Mouse (Mus musculus) left cerebral cortex, postnatal 25 days (tissue): ENCODE data around the gene Gstt4. TPM values are rescaled to one million over a fixed set of nuclear protein-coding genes. Genes with fewer than 3 reads are reported as not detected.
"Not testable (repeated sequence)": the region's sequence is repeated elsewhere in the genome, so short reads cannot be mapped to it uniquely, and the experiment has no call there.

ENCODE experiments used
- DNase-seq, 2 experiments: peaks; one replicate each; pipeline ENCODE4 v3.0.0; 2022; ENCODE audit warnings: low spot score in 2 of 2, mixed read lengths in 1 of 2
- intact Hi-C: fragments of 180-260 bp; cut with DNase I; formaldehyde crosslinking; loops from one replicate; pipeline ENCODE4 v1.15.1; 2025
- total RNA-seq, 2 experiments: library from RNA; stranded (reverse); gene quantifications; 2 replicates each; pipeline ENCODE4 v1.2.3; 2021

Gene Gstt4
- total RNA-seq, 2 experiments from 2014 or later, result not detected

GRCm38 (mm10) chr10:75797619-75798175, 24.6 kb downstream of the Gstt4 start:
- intact Hi-C loops, result loop anchor here (10.0 kb wide), 1 partner anchor 327 kb away; no protein-coding TSS in a partner anchor
- DNase-seq, result peak; percentile 42 to 61

- no peak for DNase-seq
- intact Hi-C loops, result loop anchor here (10.0 kb wide), 1 partner anchor 328 kb away; no protein-coding TSS in a partner anchor
Measured at GRCm38 (mm10) chr10:75796731-75797516, 25.4 kb downstream of the Gstt4 start.

GRCm38 (mm10) chr10:75794880-75795279, 27.5 kb downstream of the Gstt4 start:
- DNase-seq, result no peak
- intact Hi-C loops, result loop anchor here (10.0 kb wide), 1 partner anchor 330 kb away; no protein-coding TSS in a partner anchor

- intact Hi-C loops, result loop anchor here (10.0 kb wide), 1 partner anchor 334 kb away; no protein-coding TSS in a partner anchor
- DNase-seq, result no peak
Measured at GRCm38 (mm10) chr10:75790773-75791172, 31.6 kb downstream of the Gstt4 start.

GRCm38 (mm10) chr10:75789841-75790240, 32.5 kb downstream of the Gstt4 start:
- no peak for DNase-seq
- intact Hi-C loops, result loop anchor here (10.0 kb wide), 1 partner anchor 335 kb away; no protein-coding TSS in a partner anchor

GRCm38 (mm10) chr10:75789081-75789735, 33.1 kb downstream of the Gstt4 start:
- intact Hi-C loops, result no loop called here
- DNase-seq, result no peak

GRCm38 (mm10) chr10:75788277-75788676, 34.1 kb downstream of the Gstt4 start:
- intact Hi-C loops, result no loop called here
- DNase-seq, result peak in 1 of 2 experiments; percentile 83

GRCm38 (mm10) chr10:75785442-75785841, 36.9 kb downstream of the Gstt4 start:
- intact Hi-C loops, result no loop called here
- no peak for DNase-seq

GRCm38 (mm10) chr10:75780769-75781578, 41.4 kb downstream of the Gstt4 start, which contains the start of the genes Gm20441 and Gstt3:
TSS of gene Gm20441 (minus strand) at chr10:75780954.
TSS of gene Gstt3 (minus strand) at chr10:75781414.
- DNase-seq, result no peak
- intact Hi-C loops, result loop anchor here (5.0 kb wide), 1 partner anchor 51 kb away; no protein-coding TSS in a partner anchor

GRCm38 (mm10) chr10:75779206-75780174, 42.9 kb downstream of the Gstt4 start:
- no peak for DNase-seq
- intact Hi-C loops, result loop anchor here (5.0 kb wide), 1 partner anchor 53 kb away; no protein-coding TSS in a partner anchor

GRCm38 (mm10) chr10:75777885-75778284, 44.5 kb downstream of the Gstt4 start:
- intact Hi-C loops, result no loop called here
- no peak for DNase-seq

GRCm38 (mm10) chr10:75776562-75776961, 45.8 kb downstream of the Gstt4 start:
- intact Hi-C loops, result no loop called here
- DNase-seq, result no peak

GRCm38 (mm10) chr10:75774587-75774986, 47.8 kb downstream of the Gstt4 start:
- intact Hi-C loops, result no loop called here
- DNase-seq, result no peak

- intact Hi-C loops, result no loop called here
- no peak for DNase-seq
Measured at GRCm38 (mm10) chr10:75774102-75774501, 48.2 kb downstream of the Gstt4 start.

GRCm38 (mm10) chr10:75772795-75773664, 49.3 kb downstream of the Gstt4 start, which contains the start of gene Ddt:
TSS of gene Ddt (minus strand) at chr10:75773414.
- intact Hi-C loops, result no loop called here
- peak; percentile 85 to 94 for DNase-seq

- intact Hi-C loops, DNase-seq: not testable (repeated sequence)
Measured at GRCm38 (mm10) chr10:75767756-75768155, 54.6 kb downstream of the Gstt4 start.

GRCm38 (mm10) chr10:75766856-75767255, 55.5 kb downstream of the Gstt4 start:
- intact Hi-C loops, result no loop called here
- no peak for DNase-seq
